Mouse (Mus musculus): ENCODE data around the gene Trim33. TPM values are rescaled to one million over a fixed set of nuclear protein-coding genes. Genes with fewer than 3 reads are reported as not detected.

The Trim33 gene
- polyA plus RNA-seq, 1 experiment from 2014 or later = 44.0 TPM

DNA sequence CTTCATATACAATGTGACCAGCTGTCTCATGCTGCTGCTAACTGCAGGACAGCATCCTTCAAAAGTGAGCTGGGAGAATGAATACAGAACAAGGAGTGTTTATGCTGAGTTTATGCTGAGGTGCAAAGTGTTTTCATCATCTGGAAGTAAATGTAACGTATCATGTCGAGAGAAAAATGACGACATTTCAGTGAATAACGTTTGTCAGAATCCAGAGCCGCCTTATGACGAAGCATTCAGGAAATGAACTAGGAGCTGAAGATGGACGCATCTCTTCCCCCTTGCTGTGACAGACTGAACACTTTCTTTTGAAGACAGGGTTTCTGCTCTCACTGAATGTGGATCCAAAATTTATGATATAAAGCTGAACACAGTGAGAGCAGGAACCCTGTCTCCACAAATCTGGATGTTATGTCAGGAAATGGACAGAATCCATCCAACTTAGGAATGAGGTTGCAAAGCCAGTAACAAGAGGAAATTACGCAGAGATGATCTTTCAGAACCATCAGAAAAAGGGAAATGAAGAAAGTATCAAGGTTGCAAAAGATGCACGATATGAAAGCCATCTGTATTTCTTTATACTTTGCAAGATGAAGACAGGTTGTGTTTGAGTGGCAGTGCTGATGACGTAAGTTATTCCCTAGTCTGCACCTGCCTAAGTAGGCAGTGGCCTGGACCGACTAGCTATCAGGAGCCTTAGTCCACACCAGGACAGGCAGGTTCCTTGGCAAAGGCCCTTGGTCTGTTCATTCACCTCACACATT lies 85.3 kb downstream of the Trim33 start:
- Histone ChIP-seq H3K4me2 (no peak overlapping the region), H3K27ac (no peak overlapping the region), H3K4me3 (replicated peaks) (no peak overlapping the region), H3K9me3 (no peaks in the 10 kb centered on the region), H3K36me3 (peaks cover 2% of the 10 kb centered on the region), H3K27me3 (no peaks in the 10 kb centered on the region), H3K9ac (replicated peaks) (no peak overlapping the region), H3K4me1 (replicated peaks) (no peaks in the 10 kb centered on the region)
- no peak for ATAC-seq (ENCODE audit: insufficient number of reproducible peaks, insufficient read depth, low FRiP score, low TSS enrichment, low read depth)
- WGBS = 85% methylated on average over 11 of the region's 11 CpGs

DNA sequence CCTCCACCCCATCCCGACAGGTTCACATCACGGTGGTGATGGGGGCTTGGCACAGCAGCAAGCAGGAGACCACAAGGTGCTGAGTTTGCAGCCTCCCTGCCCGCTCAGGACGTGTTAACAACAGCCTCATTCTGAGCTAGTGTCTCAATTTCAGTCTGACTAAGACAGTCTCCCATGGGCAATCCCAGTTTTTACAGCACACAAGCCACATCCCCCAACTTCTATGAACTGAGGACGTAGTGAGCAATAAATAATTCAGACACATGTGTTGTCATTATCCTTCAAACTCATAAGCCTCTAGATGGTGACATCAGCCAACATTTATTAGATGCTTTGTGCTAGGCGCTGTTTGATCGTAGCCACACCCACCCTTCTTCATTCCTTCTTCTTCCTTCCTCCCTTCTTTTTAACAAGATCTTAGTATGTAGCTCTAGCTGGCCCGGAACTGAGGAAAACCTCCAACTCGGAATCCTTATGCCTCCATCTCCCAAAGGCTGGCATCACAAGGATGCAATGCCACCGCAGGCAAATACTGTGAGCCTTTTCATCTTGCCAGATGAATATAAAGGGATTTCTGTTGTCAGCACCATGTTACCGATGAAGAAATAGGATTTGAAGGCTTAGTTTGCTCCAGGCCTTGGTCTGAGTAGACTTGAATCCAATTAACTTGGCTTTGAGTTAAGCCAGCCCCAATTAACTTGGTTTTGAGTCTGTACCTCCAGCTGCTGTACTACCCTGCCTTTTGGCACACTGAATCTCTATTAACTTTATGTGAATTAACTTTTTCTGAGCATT lies 88.3 kb downstream of the Trim33 start:
- Histone ChIP-seq H3K4me1 (replicated peaks) (no peaks in the 10 kb centered on the region), H3K36me3 (no peaks in the 10 kb centered on the region), H3K4me2 (no peak overlapping the region), H3K27me3 (no peaks in the 10 kb centered on the region), H3K9ac (replicated peaks) (no peak overlapping the region), H3K4me3 (replicated peaks) (no peak overlapping the region), H3K9me3 (no peaks in the 10 kb centered on the region), H3K27ac (no peak overlapping the region)
- 71% methylated on average over 11 of the region's 11 CpGs for WGBS
- ATAC-seq (ENCODE audit: insufficient number of reproducible peaks, insufficient read depth, low FRiP score, low TSS enrichment, low read depth) = no peak

DNA sequence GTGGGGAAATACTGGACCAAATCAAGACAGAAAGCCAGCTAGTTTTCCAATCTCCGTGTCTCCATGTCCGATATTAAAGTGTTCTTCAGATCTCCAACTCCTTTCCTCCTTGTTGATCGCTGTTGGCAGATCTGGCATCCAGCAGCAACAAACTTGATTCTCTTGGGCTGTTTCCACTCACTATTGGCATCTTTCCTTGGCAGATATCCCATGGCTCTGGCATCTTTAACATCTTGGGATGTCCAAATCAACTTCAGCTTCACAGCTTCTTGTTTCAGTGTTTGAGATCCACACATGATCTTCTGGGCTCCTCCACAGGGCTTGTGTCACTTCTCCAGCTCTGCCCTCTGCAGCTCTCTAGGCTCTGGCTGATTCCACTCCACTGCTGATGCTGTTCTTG lies 89.6 kb downstream of the Trim33 start:
- Histone ChIP-seq H3K27me3 (0 out of 2 replicates have a peak, but pooled peaks cover under 1% of the 10 kb centered on the region), H3K9ac (replicated peaks) (no peak overlapping the region), H3K27ac (no peak overlapping the region), H3K9me3 (no peaks in the 10 kb centered on the region), H3K4me3 (replicated peaks) (no peak overlapping the region), H3K36me3 (no peaks in the 10 kb centered on the region), H3K4me2 (no peak overlapping the region), H3K4me1 (replicated peaks) (no peaks in the 10 kb centered on the region)
- 91% methylated on average over 3 of the region's 3 CpGs for WGBS
- ATAC-seq (ENCODE audit: insufficient number of reproducible peaks, insufficient read depth, low FRiP score, low TSS enrichment, low read depth) = no peak

DNA sequence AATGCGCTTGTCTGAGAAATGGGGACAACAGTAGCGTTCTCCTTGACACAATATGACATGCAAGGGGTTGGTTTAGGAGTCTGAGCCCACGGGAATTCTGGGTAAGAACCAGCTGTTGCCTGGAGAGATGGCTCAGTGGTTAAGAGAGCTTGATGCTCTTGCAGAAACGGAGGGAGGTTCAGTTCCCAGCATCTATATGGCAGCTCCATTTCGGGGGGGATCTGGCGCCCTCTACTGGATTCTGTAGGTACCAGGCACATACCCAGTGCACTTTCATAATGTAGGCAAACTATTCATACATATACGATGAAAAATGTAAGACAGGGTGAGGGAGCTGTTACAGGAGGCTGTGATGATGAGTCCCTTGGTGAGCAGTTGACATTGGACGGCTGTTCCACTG lies 94.9 kb downstream of the Trim33 start:
- Histone ChIP-seq H3K4me1 (replicated peaks) (peaks cover 4% of the 10 kb centered on the region; the same call in 1 of the 2 replicates), H3K36me3 (no peaks in the 10 kb centered on the region), H3K9ac (replicated peaks) (no peak overlapping the region), H3K4me3 (replicated peaks) (no peak overlapping the region), H3K9me3 (no peaks in the 10 kb centered on the region), H3K27me3 (0 out of 2 replicates have a peak, but pooled peaks cover 3% of the 10 kb centered on the region), H3K27ac (no peak overlapping the region), H3K4me2 (no peak overlapping the region)
- no peak for ATAC-seq (ENCODE audit: insufficient number of reproducible peaks, insufficient read depth, low FRiP score, low TSS enrichment, low read depth)
- WGBS = 40% methylated on average over 8 of the region's 8 CpGs

DNA sequence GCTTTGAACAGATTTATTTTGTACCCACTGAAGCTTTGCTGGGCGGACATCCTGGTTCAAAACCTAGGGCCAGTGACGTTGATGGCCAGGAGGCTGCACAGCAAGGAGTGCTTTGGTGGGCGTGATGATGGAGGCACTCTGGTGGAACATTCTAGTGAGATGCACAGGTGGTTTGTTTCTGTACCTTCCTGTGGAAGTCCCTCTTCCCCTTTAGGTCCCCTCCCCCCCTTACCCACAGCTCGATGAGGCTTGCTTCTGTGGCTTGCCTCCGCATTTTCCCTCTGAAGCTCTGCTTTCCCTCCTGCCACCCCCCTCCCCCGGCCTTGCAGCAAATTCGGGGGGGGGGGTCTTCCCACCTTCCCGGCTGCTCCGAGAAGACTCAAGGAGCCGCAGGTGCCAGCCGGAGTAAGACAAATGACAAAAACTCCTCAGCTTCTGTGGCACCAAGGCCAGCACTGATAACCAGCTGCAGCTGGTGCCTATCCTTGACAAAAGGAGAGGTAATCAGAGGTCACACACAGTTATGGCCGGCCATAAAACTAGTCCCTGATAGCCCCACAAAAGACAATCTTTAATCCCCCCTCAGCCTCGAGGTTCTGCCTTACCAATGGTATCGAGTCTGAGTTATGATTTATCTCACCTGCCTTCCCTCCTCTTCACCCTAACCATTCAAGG lies 96.2 kb downstream of the Trim33 start:
- no peak overlapping the region for H3K4me3 ChIP-seq (replicated peaks)
- H3K27me3 ChIP-seq = 0 out of 2 replicates have a peak, but pooled peaks cover 3% of the 10 kb centered on the region
- H3K4me1 ChIP-seq (replicated peaks) = peaks cover 4% of the 10 kb centered on the region; the same call in 1 of the 2 replicates
- ATAC-seq (ENCODE audit: insufficient number of reproducible peaks, insufficient read depth, low FRiP score, low TSS enrichment, low read depth) = no peak
- H3K36me3 ChIP-seq = no peaks in the 10 kb centered on the region
- H3K27ac ChIP-seq = no peak overlapping the region
- WGBS = 21% methylated on average over 14 of the region's 14 CpGs
- no peaks in the 10 kb centered on the region for H3K9me3 ChIP-seq
- H3K4me2 ChIP-seq = no peak overlapping the region
- H3K9ac ChIP-seq (replicated peaks) = no peak overlapping the region

DNA sequence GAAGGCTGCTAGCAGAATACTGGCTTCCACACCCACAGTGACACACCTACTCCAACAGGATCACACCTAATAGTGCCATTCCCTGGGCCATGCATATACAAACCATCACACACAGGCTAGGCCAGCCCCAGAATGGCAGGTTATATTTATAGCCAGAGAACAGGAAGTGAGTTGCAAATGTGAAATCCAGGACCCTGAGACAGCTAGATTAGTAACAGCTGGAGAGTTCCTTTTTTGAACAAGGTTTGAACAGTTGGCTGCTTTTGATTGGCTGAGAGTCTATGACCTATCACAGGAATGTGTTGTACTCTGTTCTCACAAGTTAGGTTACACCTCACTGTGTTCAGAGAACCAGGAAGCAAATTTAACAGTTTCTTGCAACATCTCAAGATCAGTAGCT lies 98.9 kb downstream of the Trim33 start:
- Histone ChIP-seq H3K4me3 (replicated peaks) (no peak overlapping the region), H3K9me3 (peaks cover 4% of the 10 kb centered on the region; the same call in 1 of the 2 replicates), H3K36me3 (no peaks in the 10 kb centered on the region), H3K4me1 (replicated peaks) (peaks cover 4% of the 10 kb centered on the region; the same call in 1 of the 2 replicates), H3K9ac (replicated peaks) (no peak overlapping the region), H3K27me3 (0 out of 2 replicates have a peak, but pooled peaks cover 3% of the 10 kb centered on the region), H3K4me2 (no peak overlapping the region), H3K27ac (peak overlapping the region; percentile 67)
- peak; percentile 83 for ATAC-seq (ENCODE audit: insufficient number of reproducible peaks, insufficient read depth, low FRiP score, low TSS enrichment, low read depth)

DNA sequence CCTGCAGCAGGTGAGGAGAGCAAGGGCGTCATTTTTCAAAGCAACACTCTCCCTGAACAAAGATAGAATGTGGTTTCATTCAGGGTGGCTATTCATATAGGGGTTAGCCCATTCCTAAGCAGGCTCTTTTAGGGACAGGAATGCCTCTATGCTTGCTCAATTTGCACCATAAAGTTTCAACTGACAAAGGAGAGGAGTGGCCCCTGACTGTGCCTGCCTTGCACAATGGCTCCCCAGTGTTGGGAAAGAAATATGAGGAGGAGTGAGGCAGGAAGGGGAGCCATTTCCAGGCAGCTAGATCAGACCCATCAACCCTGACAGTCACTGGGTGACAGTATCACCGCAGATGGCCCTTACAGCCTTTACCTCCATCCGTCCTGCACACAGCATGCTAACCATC lies 100.3 kb downstream of the Trim33 start:
- ATAC-seq (ENCODE audit: insufficient number of reproducible peaks, insufficient read depth, low FRiP score, low TSS enrichment, low read depth) = no peak
- Histone ChIP-seq H3K9me3 (peaks cover 7% of the 10 kb centered on the region; the same call in 1 of the 2 replicates), H3K4me1 (replicated peaks) (peaks cover 4% of the 10 kb centered on the region; the same call in 1 of the 2 replicates), H3K27ac (no peak overlapping the region), H3K27me3 (no peaks in the 10 kb centered on the region), H3K9ac (replicated peaks) (no peak overlapping the region), H3K4me3 (replicated peaks) (no peak overlapping the region), H3K4me2 (no peak overlapping the region), H3K36me3 (no peaks in the 10 kb centered on the region)
- WGBS = 75% methylated on average over 3 of the region's 3 CpGs

DNA sequence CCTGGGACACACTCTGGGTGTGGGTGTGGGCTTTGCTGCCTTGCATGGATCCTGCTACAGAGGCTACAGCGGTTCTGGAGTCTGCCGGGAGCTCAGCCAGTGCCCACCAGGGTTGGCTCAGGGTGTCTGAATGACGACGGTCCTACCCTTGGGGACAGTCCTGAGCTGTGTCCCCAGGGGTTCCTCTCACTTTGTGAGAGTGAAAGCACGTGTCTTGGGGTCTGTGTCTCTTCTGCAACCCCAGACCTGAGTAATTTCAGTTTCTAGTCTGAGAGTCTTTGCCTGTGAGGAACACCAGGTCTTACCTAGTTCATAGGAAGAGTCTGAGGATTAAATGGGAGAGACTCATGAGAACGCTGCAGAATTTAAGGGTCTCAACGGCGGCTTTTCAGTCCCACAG lies 101.7 kb downstream of the Trim33 start:
- ATAC-seq (ENCODE audit: insufficient number of reproducible peaks, insufficient read depth, low FRiP score, low TSS enrichment, low read depth) = no peak
- no peaks in the 10 kb centered on the region for H3K36me3 ChIP-seq
- no peak overlapping the region for H3K4me3 ChIP-seq (replicated peaks)
- H3K4me1 ChIP-seq (replicated peaks) = no peaks in the 10 kb centered on the region; the same call in 1 of the 2 replicates
- no peaks in the 10 kb centered on the region for H3K27me3 ChIP-seq
- no peak overlapping the region for H3K4me2 ChIP-seq
- peaks cover 7% of the 10 kb centered on the region; the same call in 1 of the 2 replicates for H3K9me3 ChIP-seq
- H3K27ac ChIP-seq = no peak overlapping the region
- WGBS = 85% methylated on average over 8 of the region's 8 CpGs
- no peak overlapping the region for H3K9ac ChIP-seq (replicated peaks)

DNA sequence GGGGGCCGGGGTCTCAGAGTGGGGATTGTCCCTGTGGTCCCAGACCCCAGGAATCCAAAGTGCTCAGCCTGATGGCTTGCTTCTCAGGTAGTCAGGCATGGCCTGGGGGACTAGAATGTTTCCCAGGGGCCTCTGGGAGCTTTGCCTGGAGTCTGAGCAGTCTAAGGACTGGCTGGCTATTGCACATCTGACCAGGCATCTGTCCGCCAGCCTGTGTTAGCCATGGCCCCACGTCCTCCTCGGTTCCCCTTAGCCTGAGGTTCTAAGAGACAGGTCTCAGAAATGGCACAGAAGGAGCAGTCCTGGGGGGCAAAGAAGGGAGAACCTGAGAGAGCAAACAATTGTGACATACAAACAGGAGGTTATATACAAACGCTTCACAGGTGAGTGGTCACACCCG lies 102.3 kb downstream of the Trim33 start:
- Histone ChIP-seq H3K36me3 (no peaks in the 10 kb centered on the region), H3K4me1 (replicated peaks) (no peaks in the 10 kb centered on the region; the same call in 1 of the 2 replicates), H3K9me3 (peaks cover 7% of the 10 kb centered on the region; the same call in 1 of the 2 replicates), H3K27me3 (no peaks in the 10 kb centered on the region), H3K27ac (no peak overlapping the region), H3K4me2 (no peak overlapping the region), H3K4me3 (replicated peaks) (no peak overlapping the region), H3K9ac (replicated peaks) (no peak overlapping the region)
- ATAC-seq (ENCODE audit: insufficient number of reproducible peaks, insufficient read depth, low FRiP score, low TSS enrichment, low read depth) = no peak
- WGBS = 96% methylated on average over 6 of the region's 6 CpGs

DNA sequence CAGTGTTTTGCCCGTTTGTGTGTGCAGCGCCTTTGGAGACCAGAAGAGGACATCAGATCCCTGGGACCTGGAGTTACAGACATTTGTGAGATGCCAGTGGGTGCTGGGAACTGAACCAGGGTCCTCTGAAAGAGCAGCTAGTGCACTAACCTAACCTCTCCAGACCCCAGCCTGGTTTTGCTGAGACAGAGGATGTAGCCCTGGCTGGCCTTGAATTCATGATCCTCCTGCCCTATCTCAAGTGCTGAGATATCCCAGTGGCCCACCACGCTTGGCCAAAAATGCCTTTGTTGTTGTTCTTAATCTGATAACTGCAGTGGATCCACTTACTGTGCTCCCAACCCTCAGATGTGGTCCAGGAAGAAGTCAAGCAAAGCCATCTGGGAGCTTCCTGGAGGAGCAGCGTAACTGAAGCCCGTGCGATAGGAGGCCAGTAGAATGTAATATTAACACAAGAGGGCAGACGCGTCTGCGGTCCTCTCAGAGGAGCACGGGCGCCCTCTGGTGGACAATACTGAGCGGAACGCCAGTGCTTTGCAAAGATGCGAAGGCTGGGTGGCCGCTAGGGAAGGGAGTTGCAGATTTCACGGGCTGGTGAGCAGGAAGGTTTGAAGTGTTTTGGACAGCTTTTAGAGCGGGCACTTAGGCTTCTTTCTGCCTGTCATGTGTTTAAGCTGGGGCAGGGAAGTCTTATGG lies 103.9 kb downstream of the Trim33 start:
- peak; percentile 12; the same call in 1 of the 2 replicates for ATAC-seq (ENCODE audit: insufficient number of reproducible peaks, insufficient read depth, low FRiP score, low TSS enrichment, low read depth)
- H3K4me3 ChIP-seq (replicated peaks) = no peak overlapping the region
- 21% methylated on average over 17 of the region's 17 CpGs for WGBS
- no peaks in the 10 kb centered on the region for H3K36me3 ChIP-seq
- H3K9me3 ChIP-seq = peaks cover 7% of the 10 kb centered on the region; the same call in 1 of the 2 replicates
- H3K9ac ChIP-seq (replicated peaks) = no peak overlapping the region
- H3K27ac ChIP-seq = no peak overlapping the region
- H3K4me1 ChIP-seq (replicated peaks) = no peaks in the 10 kb centered on the region; the same call in 1 of the 2 replicates
- H3K27me3 ChIP-seq = no peaks in the 10 kb centered on the region
- H3K4me2 ChIP-seq = 0 out of 2 replicates have a peak overlapping the region, but pooled peaks have one; percentile 19

Measured in limb, embryonic 12.5 days (tissue).